Mouse (Mus musculus) kidney, adult 2 months (tissue): ENCODE data around the gene Leap2.

Source experiments
- CTCF ChIP-seq: fragments of 200-500 bp; conservative IDR thresholded peaks from 2 replicates; pipeline ENCODE4 v1.5.1; 2011; ENCODE audit warnings: low read depth, mild to moderate bottlenecking, control low read depth, low read length, moderate library complexity, mixed read lengths; ENCODE audit not compliant: insufficient read depth, insufficient read length
- POLR2A ChIP-seq: fragments of 200-500 bp; IDR thresholded peaks from one replicate; pipeline ENCODE4 v1.6.1; 2011; ENCODE audit warnings: low read depth, low read length, control low read depth

DNA sequence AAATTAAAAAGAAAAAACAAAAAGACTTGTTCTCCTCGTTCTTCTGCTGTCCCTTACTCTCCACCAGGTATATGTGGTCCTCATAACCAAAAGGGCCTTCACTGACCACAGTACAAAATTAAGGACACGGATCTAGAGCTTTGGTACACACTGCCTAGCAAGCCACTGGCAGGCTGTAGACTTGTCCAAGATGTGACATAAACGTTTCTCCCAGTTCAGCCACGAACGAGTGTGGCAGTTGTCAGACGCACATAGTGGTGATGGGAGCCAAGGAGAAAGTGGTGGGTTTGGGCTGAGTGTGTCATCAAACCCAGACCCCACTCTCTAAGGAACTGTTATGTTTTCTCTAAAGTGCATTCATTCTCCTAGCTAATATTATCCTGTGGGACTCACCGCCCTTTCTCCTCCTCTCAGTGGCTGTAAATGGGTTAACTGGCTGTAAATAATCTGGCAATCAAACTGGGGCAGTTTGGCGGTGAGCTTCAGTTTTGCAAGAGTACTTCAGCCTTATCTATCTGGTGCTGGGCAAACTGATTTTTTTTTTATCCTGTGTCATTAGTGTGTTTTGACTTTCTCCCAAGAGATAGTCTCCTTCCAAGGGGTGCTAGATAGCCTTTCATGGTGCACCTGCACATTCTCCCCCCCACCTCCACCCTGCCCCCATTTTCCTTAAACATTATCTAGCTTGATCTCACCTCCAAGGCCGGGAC lies 8.5 kb upstream of the Leap2 start:
- no peak for TF ChIP-seq CTCF
- TF ChIP-seq POLR2A, result no peak
